Mouse (Mus musculus) cerebellum, adult 2 months (tissue): ENCODE results near the gene Cdc34b.

ENCODE experiments used
- CTCF ChIP-seq: fragments of 200-500 bp; IDR thresholded peaks from 2 replicates; pipeline ENCODE4 v1.5.1; 2011; ENCODE audit warnings: low read depth, mild to moderate bottlenecking, control low read depth, low read length, moderate library complexity, borderline replicate concordance; ENCODE audit not compliant: insufficient read depth
- POLR2A ChIP-seq: fragments of 200-500 bp; IDR thresholded peaks from 2 replicates; pipeline ENCODE4 v1.6.1; 2011; ENCODE audit warnings: low read length, control low read depth, borderline replicate concordance; ENCODE audit not compliant: insufficient read depth

- TF ChIP-seq CTCF (no peak), POLR2A (no peak)
These were observed 30.9 kb downstream of the Cdc34b start for GRCm38 (mm10) chr11:94772363-94773055.
